Mouse (Mus musculus): Measurements from ENCODE around the gene Slc30a9. TPM values are rescaled to one million over a fixed set of nuclear protein-coding genes. Genes with fewer than 3 reads are reported as not detected.
A peak's percentile ranks its signal among the peaks of the same experiment; 100 is the strongest.

The Slc30a9 gene
- polyA plus RNA-seq, 1 experiment: 46.2 TPM

DNA sequence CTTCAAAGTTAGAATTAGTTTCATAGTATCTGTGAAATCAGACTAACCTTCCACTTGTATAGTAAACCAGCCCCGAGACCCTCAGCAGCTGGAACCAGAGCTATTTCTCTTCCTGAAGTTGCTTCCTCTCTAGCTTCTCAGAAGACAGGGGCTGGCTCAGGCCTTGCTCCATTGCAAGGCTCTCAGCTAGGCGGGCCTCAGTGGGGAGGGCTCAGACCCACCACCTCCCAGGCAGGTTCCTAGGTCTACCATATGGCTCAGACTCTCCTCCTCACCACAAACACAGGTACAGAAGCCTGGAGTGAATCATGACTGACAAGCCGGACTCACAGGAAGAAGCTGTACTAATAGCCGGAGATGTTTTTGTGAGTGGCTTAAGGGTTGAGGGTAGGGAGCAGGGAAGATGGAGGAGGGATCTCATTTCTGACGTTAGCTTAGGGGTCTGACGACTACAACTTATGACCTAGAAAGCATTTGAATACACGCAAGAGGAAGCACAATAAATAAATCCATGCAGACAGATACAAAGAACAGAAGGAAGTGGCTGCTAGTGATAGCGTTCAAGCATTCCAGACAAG is 70.4 kb downstream of the Slc30a9 start:
- no peak for TF ChIP-seq POLR2A (IDR thresholded peaks at IDR 0.05; ENCODE audit: borderline replicate concordance, low read depth, low read length)
- TF ChIP-seq CTCF (IDR thresholded peaks at IDR 0.05; ENCODE audit: low read depth, low read length): no peak
- Histone ChIP-seq H3K4me3 (ENCODE audit: insufficient read depth, low read length) (no peak overlapping the region), H3K27ac (ENCODE audit: insufficient read depth, low read depth, low read length) (no peak overlapping the region), H3K4me1 (ENCODE audit: control insufficient read depth, insufficient read depth, low read length) (no peaks in the 10 kb centered on the region)

- Histone ChIP-seq H3K4me1 (ENCODE audit: control insufficient read depth, insufficient read depth, low read length) (no peaks in the 10 kb centered on the region), H3K27ac (ENCODE audit: insufficient read depth, low read depth, low read length) (no peak overlapping the region), H3K4me3 (ENCODE audit: insufficient read depth, low read length) (no peak overlapping the region)
- TF ChIP-seq CTCF (IDR thresholded peaks at IDR 0.05; ENCODE audit: low read depth, low read length) (no peak), POLR2A (IDR thresholded peaks at IDR 0.05; ENCODE audit: borderline replicate concordance, low read depth, low read length) (no peak)
These were observed 74.9 kb downstream of the Slc30a9 start for GRCm38 (mm10) chr5:67381690-67382089.

GRCm38 (mm10) chr5:67382556-67382955 is 75.8 kb downstream of the Slc30a9 start:
- no peak for TF ChIP-seq POLR2A (IDR thresholded peaks at IDR 0.05; ENCODE audit: borderline replicate concordance, low read depth, low read length)
- TF ChIP-seq CTCF (IDR thresholded peaks at IDR 0.05; ENCODE audit: low read depth, low read length): no peak
- H3K4me1 ChIP-seq (ENCODE audit: control insufficient read depth, insufficient read depth, low read length): no peaks in the 10 kb centered on the region
- no peak overlapping the region for H3K4me3 ChIP-seq (ENCODE audit: insufficient read depth, low read length)
- no peak overlapping the region for H3K27ac ChIP-seq (ENCODE audit: insufficient read depth, low read depth, low read length)

- H3K4me1 ChIP-seq (ENCODE audit: control insufficient read depth, insufficient read depth, low read length): peaks cover 22% of the 10 kb centered on the region
- TF ChIP-seq POLR2A (IDR thresholded peaks at IDR 0.05; ENCODE audit: borderline replicate concordance, low read depth, low read length): no peak
- no peak overlapping the region for H3K4me3 ChIP-seq (ENCODE audit: insufficient read depth, low read length)
- H3K27ac ChIP-seq (ENCODE audit: insufficient read depth, low read depth, low read length): no peak overlapping the region
These were observed 87.2 kb downstream of the Slc30a9 start for GRCm38 (mm10) chr5:67393951-67394350.

DNA sequence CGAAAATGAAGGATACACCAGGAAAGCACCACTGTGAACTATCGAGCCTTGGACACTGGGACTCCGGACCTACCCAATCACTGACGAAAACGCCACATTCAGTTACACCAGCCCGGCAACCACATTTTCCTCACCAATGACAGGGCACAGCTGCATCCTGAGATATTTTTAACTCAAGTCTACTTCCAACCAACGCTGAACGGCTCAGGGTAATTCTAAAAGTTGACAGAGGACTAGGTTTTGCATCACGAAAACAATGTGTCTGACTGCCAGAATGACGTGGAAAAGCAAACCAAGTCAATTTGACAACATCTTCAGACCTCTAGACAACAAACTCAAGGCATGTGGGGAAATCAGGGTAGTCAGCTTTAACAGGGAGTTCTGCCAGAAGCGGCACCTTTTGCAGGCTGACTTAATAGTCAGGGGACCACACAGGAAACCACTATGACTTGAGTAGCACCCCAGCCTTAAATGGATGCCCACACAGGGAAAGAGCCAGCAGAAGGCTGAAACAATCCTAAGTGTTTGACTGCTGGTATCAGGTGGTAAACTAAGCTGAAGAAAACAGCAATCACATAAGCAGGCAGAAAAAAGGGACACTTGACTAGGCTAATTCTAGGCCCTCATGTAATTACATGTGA is 88.6 kb downstream of the Slc30a9 start:
- peak overlapping the region; percentile 52 for H3K27ac ChIP-seq (ENCODE audit: insufficient read depth, low read depth, low read length)
- no peak for TF ChIP-seq CTCF (IDR thresholded peaks at IDR 0.05; ENCODE audit: low read depth, low read length)
- TF ChIP-seq POLR2A (IDR thresholded peaks at IDR 0.05; ENCODE audit: borderline replicate concordance, low read depth, low read length): no peak
- peaks cover 22% of the 10 kb centered on the region for H3K4me1 ChIP-seq (ENCODE audit: control insufficient read depth, insufficient read depth, low read length)
- H3K4me3 ChIP-seq (ENCODE audit: insufficient read depth, low read length): peak overlapping the region; percentile 22; the same call in 1 of the 2 replicates

DNA sequence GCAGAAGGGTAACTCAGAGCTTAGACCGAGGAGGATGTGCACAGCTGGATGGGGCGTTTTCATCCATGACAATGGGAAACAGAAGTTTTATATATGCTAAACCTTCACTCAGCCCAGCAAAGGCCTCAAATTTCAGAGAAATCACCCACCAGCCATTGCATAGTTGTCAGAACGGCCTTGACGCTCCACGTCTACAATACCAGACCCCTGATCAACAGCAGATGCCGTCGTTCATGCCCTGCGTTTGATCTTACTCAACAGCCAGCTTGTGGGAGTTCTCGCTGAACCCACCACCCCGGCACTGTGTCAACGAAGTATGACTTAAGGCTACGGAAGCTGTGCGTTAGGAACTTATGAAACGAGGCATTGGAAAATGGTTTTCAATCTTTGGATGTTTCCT is 90.4 kb downstream of the Slc30a9 start:
- Histone ChIP-seq H3K27ac (ENCODE audit: insufficient read depth, low read depth, low read length) (no peak overlapping the region), H3K4me3 (ENCODE audit: insufficient read depth, low read length) (no peak overlapping the region), H3K4me1 (ENCODE audit: control insufficient read depth, insufficient read depth, low read length) (peaks cover 22% of the 10 kb centered on the region)
- TF ChIP-seq POLR2A (IDR thresholded peaks at IDR 0.05; ENCODE audit: borderline replicate concordance, low read depth, low read length) (no peak), CTCF (IDR thresholded peaks at IDR 0.05; ENCODE audit: low read depth, low read length) (no peak)

GRCm38 (mm10) chr5:67399876-67400607 is 93.3 kb downstream of the Slc30a9 start:
- no peak overlapping the region for H3K27ac ChIP-seq (ENCODE audit: insufficient read depth, low read depth, low read length)
- TF ChIP-seq POLR2A (IDR thresholded peaks at IDR 0.05; ENCODE audit: borderline replicate concordance, low read depth, low read length) (no peak), CTCF (IDR thresholded peaks at IDR 0.05; ENCODE audit: low read depth, low read length) (no peak)
- H3K4me1 ChIP-seq (ENCODE audit: control insufficient read depth, insufficient read depth, low read length): peaks cover 25% of the 10 kb centered on the region
- no peak overlapping the region for H3K4me3 ChIP-seq (ENCODE audit: insufficient read depth, low read length)

- Histone ChIP-seq H3K27ac (ENCODE audit: insufficient read depth, low read depth, low read length) (no peak overlapping the region), H3K4me1 (ENCODE audit: control insufficient read depth, insufficient read depth, low read length) (peaks cover 17% of the 10 kb centered on the region), H3K4me3 (ENCODE audit: insufficient read depth, low read length) (no peak overlapping the region)
- TF ChIP-seq POLR2A (IDR thresholded peaks at IDR 0.05; ENCODE audit: borderline replicate concordance, low read depth, low read length) (no peak), CTCF (IDR thresholded peaks at IDR 0.05; ENCODE audit: low read depth, low read length) (no peak)
These were observed 94.1 kb downstream of the Slc30a9 start for GRCm38 (mm10) chr5:67400608-67401480.

DNA sequence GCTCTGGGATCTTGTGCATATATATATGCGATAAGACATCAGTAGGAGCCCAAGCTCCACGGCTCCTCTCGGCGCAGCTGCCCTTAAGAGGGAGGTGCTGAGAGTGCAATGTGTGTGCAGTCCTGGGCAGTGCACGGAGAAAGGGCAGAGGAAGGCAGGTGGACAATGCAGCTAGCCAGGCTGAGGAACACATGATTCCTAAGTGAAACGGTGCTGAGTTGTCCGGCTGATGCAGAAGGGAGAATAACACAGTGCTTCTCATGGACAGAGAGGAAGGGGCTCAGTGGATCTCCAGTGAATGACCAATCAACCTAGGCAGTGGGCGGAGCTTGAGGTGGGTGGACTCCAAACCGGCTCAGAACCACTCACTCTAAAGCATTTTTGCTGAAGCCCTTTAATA is 94.9 kb downstream of the Slc30a9 start:
- no peak overlapping the region for H3K27ac ChIP-seq (ENCODE audit: insufficient read depth, low read depth, low read length)
- TF ChIP-seq POLR2A (IDR thresholded peaks at IDR 0.05; ENCODE audit: borderline replicate concordance, low read depth, low read length) (no peak), CTCF (IDR thresholded peaks at IDR 0.05; ENCODE audit: low read depth, low read length) (no peak)
- peaks cover 12% of the 10 kb centered on the region for H3K4me1 ChIP-seq (ENCODE audit: control insufficient read depth, insufficient read depth, low read length)
- H3K4me3 ChIP-seq (ENCODE audit: insufficient read depth, low read length): no peak overlapping the region
